Mouse (Mus musculus) CH12.LX (cell line): Measurements from ENCODE around the gene Slc7a7. TPM values are rescaled to one million over a fixed set of nuclear protein-coding genes. Genes with fewer than 3 reads are reported as not detected.

ENCODE experiments used
- DNase-seq: peaks from one replicate; pipeline ENCODE4 v3.0.0-alpha.2; 2013; ENCODE audit errors: extremely low read depth
- H3K27ac ChIP-seq: 2 replicates; pipeline ENCODE4 v1.5.1; 2012; ENCODE audit warnings: low read depth, mild to moderate bottlenecking, control low read depth, moderate library complexity; ENCODE audit not compliant: insufficient read depth
- H3K27me3 ChIP-seq: replicated peaks from 2 replicates; pipeline ENCODE3; 2012; ENCODE audit warnings: inconsistent platforms
- H3K36me3 ChIP-seq, 2 experiments: replicated peaks in 1 of 2; 2 replicates each; pipeline versions ENCODE3 to v1.6.1; 2012; ENCODE audit warnings: inconsistent platforms in 1 of 2, low read length in 1 of 2, mild to moderate bottlenecking in 1 of 2, mixed read lengths in 1 of 2, moderate library complexity in 1 of 2; ENCODE audit not compliant: control insufficient read depth in 1 of 2, insufficient read depth in 1 of 2
- H3K4me1 ChIP-seq, 2 experiments: 2 replicates each; pipeline ENCODE4 v1.6.1; 2012; ENCODE audit warnings: inconsistent platforms in 1 of 2, moderate library complexity in 1 of 2; ENCODE audit not compliant: insufficient read depth in 2 of 2, control insufficient read depth in 1 of 2
- H3K4me2 ChIP-seq: 2 replicates; pipeline ENCODE4 v1.6.1; 2012; ENCODE audit warnings: low read depth, mild to moderate bottlenecking, control low read depth; ENCODE audit not compliant: poor library complexity, insufficient read depth, severe bottlenecking
- H3K4me3 ChIP-seq, 3 experiments: fragments of 150-350 bp in 1 of 3; sonication (generic) in 1 of 3; replicated peaks in 1 of 3; 2 replicates each; pipeline versions ENCODE3 to v1.5.1; 2011 to 2012; ENCODE audit warnings: low read depth in 2 of 3, low read length in 2 of 3, mild to moderate bottlenecking in 2 of 3, moderate library complexity in 2 of 3, control low read depth in 1 of 3, improper control_type of control experiment in 1 of 3, inconsistent platforms in 1 of 3, mixed read lengths in 1 of 3; ENCODE audit not compliant: poor library complexity in 1 of 3
- H3K79me2 ChIP-seq: replicated peaks from 2 replicates; pipeline ENCODE4 v1.6.1; 2012; ENCODE audit warnings: mild to moderate bottlenecking, moderate library complexity; ENCODE audit not compliant: control insufficient read depth, poor library complexity, insufficient read depth, severe bottlenecking; ENCODE audit errors: extremely low read depth
- H3K9ac ChIP-seq: 2 replicates; pipeline ENCODE4 v1.6.1; 2012; ENCODE audit warnings: low read depth, mild to moderate bottlenecking, control low read depth, moderate library complexity; ENCODE audit not compliant: insufficient read depth
- H3K9me3 ChIP-seq: replicated peaks from 2 replicates; pipeline ENCODE3; 2012; ENCODE audit warnings: low read length, inconsistent platforms, mixed read lengths
- CHD1 ChIP-seq: IDR thresholded peaks from 2 replicates; pipeline ENCODE4 v1.6.1; 2012; ENCODE audit warnings: low read depth, low read length, improper control_type of control experiment, inconsistent platforms
- CTCF ChIP-seq, 2 experiments: IDR thresholded peaks in 1 of 2; conservative IDR thresholded peaks in 1 of 2; 2 replicates each; pipeline ENCODE4 v1.5.1; 2011 to 2012; ENCODE audit warnings: low read depth in 2 of 2, low read length in 2 of 2, improper control_type of control experiment in 1 of 2, inconsistent platforms in 1 of 2, mild to moderate bottlenecking in 1 of 2, moderate library complexity in 1 of 2
- GABPA ChIP-seq: IDR thresholded peaks from 2 replicates; pipeline ENCODE4 v1.6.1; 2012; ENCODE audit warnings: low read depth, low read length, improper control_type of control experiment, inconsistent platforms; ENCODE audit not compliant: insufficient replicate concordance
- IRF4 ChIP-seq: IDR thresholded peaks from 2 replicates; pipeline ENCODE4 v1.6.1; 2014; ENCODE audit warnings: low read depth, mild to moderate bottlenecking, inconsistent platforms, low read length, improper control_type of control experiment
- JUND ChIP-seq: conservative IDR thresholded peaks from 2 replicates; pipeline ENCODE4 v1.6.1; 2011; ENCODE audit warnings: low read depth, low read length, improper control_type of control experiment
- KAT2A ChIP-seq: IDR thresholded peaks from 2 replicates; pipeline ENCODE4 v1.6.1; 2012; ENCODE audit warnings: low read length, improper control_type of control experiment, inconsistent platforms; ENCODE audit not compliant: insufficient replicate concordance
- MAZ ChIP-seq: IDR thresholded peaks from 2 replicates; pipeline ENCODE4 v1.6.1; 2012; ENCODE audit warnings: low read depth, mild to moderate bottlenecking, inconsistent platforms, low read length, improper control_type of control experiment, moderate library complexity
- MEF2A ChIP-seq: IDR thresholded peaks from 2 replicates; pipeline ENCODE4 v1.6.1; 2014; ENCODE audit warnings: low read depth, mild to moderate bottlenecking, inconsistent platforms, low read length, improper control_type of control experiment, borderline replicate concordance
- MYC ChIP-seq: IDR thresholded peaks from 2 replicates; pipeline ENCODE4 v1.6.1; 2011; ENCODE audit warnings: low read depth, mild to moderate bottlenecking, improper control_type of control experiment, low read length
- NRF1 ChIP-seq: IDR thresholded peaks from 2 replicates; pipeline ENCODE4 v1.6.1; 2014; ENCODE audit warnings: low read depth, mild to moderate bottlenecking, inconsistent platforms, low read length, improper control_type of control experiment, moderate library complexity
- RCOR1 ChIP-seq: conservative IDR thresholded peaks from 2 replicates; pipeline ENCODE4 v1.6.1; 2012; ENCODE audit warnings: low read depth, mild to moderate bottlenecking, inconsistent platforms, low read length, improper control_type of control experiment
- SIN3A ChIP-seq: IDR thresholded peaks from 2 replicates; pipeline ENCODE4 v1.6.1; 2012; ENCODE audit warnings: low read length, improper control_type of control experiment, inconsistent platforms
- TCF12 ChIP-seq: IDR thresholded peaks from 2 replicates; pipeline ENCODE4 v1.6.1; 2014; ENCODE audit warnings: low read depth, mild to moderate bottlenecking, inconsistent platforms, low read length, improper control_type of control experiment
- USF2 ChIP-seq: conservative IDR thresholded peaks from 2 replicates; pipeline ENCODE4 v1.6.1; 2011; ENCODE audit warnings: low read depth, low read length, improper control_type of control experiment
- ZKSCAN1 ChIP-seq: IDR thresholded peaks from 2 replicates; pipeline ENCODE4 v1.6.1; 2012; ENCODE audit warnings: low read depth, inconsistent platforms, low read length, improper control_type of control experiment, borderline replicate concordance
- ZNF384 ChIP-seq: IDR thresholded peaks from 2 replicates; pipeline ENCODE4 v1.6.1; 2012; ENCODE audit warnings: low read depth, low read length, improper control_type of control experiment, inconsistent platforms
- dilution Hi-C: fragments of 300-500 bp; cut with MboI; formaldehyde crosslinking; loops from 2 replicates; pipeline ENCODE4 v1.14.3; 2020; ENCODE audit warnings: low sequenced_read_pairs; ENCODE audit not compliant: extremely low pct_unique_long_range_greater_than_20kb, extremely low pct_ligation_motif_present
- in situ Hi-C: fragments of 300-500 bp; cut with MboI; formaldehyde crosslinking; loops from 3 replicates; pipeline ENCODE4 v1.14.3; 2019; ENCODE audit warnings: low sequenced_read_pairs, low pct_ligation_motif_present, low pct_unique_long_range_greater_than_20kb, mixed read lengths
- polyA plus RNA-seq: library from polyadenylated mRNA; unstranded; fragments of >175 nt; gene quantifications from 2 replicates; pipeline ENCODE4 v1.2.1, GENCODE M21; 2012; ENCODE audit warnings: low read depth; ENCODE audit not compliant: insufficient read length
- total RNA-seq, 2 experiments: library from RNA; depleted of rRNA; stranded (reverse); fragments of 300-350 nt in 1 of 2; fragments of >200 nt in 1 of 2; gene quantifications; 2 replicates each; pipeline ENCODE4 v1.2.3; 2012 to 2014

The Slc7a7 gene
- total and polyA plus RNA-seq, 3 experiments: 27.8 to 50.4 (median 45.4) TPM

DNA sequence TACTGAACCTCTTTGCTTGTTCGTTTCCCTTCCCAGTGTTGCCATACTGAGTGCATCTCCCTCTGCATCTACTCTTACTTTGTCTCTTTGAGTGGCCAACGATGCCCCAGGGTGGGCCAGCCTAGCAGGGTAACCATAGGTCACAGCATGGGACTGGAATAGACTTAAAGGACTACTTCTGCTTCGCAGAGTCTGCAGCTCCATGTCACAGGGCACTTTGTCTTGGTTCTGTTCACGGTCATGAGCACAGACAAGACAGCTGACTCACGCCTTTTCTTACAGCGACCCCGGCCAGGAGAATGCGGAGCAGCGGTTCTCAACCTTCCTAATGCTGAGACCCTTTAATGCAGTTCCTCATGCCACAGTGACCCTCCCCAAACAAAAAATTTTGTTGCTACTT lies 34.9 kb downstream of the Slc7a7 start:
- H3K9me3 ChIP-seq: no peaks in the 10 kb centered on the region
- H3K4me3 ChIP-seq: no peak overlapping the region
- DNase-seq: no peak
- H3K4me1 ChIP-seq: peaks cover 24 to 79% of the 10 kb centered on the region in 2 experiments
- H3K4me2 ChIP-seq: no peak overlapping the region
- H3K27me3 ChIP-seq: no peaks in the 10 kb centered on the region
- no peak overlapping the region for H3K9ac ChIP-seq
- peaks cover 23 to 54% of the 10 kb centered on the region in 2 experiments for H3K36me3 ChIP-seq
- dilution Hi-C loops (no loop called here), in situ Hi-C loops (no loop called here)
- TF ChIP-seq USF2: no peak
- no peak for TF ChIP-seq KAT2A
- no peak for TF ChIP-seq CTCF (conservative IDR thresholded peaks at IDR 0.05 in 1 of 2, IDR thresholded peaks at IDR 0.05 in 1 of 2; ENCODE audit: low read depth in 2 of 2, low read length in 2 of 2)
- TF ChIP-seq MEF2A: no peak
- no peak for TF ChIP-seq GABPA
- no peak for TF ChIP-seq JUND
- TF ChIP-seq RCOR1: no peak
- no peak for TF ChIP-seq CHD1
- no peak for TF ChIP-seq ZNF384
- TF ChIP-seq MYC: no peak
- no peak for TF ChIP-seq TCF12
- TF ChIP-seq MAZ: no peak
- no peak for TF ChIP-seq ZKSCAN1
- no peak for TF ChIP-seq NRF1
- TF ChIP-seq SIN3A: no peak
- H3K27ac ChIP-seq: no peak overlapping the region
- peaks cover 33% of the 10 kb centered on the region for H3K79me2 ChIP-seq

GRCm38 (mm10) chr14:54381816-54382215 lies 35.8 kb downstream of the Slc7a7 start:
- Histone ChIP-seq H3K4me1 (peaks cover 21 to 79% of the 10 kb centered on the region in 2 experiments), H3K4me3 (no peak overlapping the region), H3K27ac (no peak overlapping the region), H3K9ac (no peak overlapping the region), H3K27me3 (no peaks in the 10 kb centered on the region), H3K4me2 (no peak overlapping the region), H3K36me3 (peaks cover 23 to 59% of the 10 kb centered on the region in 2 experiments), H3K79me2 (peaks cover 25% of the 10 kb centered on the region), H3K9me3 (no peaks in the 10 kb centered on the region)
- DNase-seq: no peak
- no peak for TF ChIP-seq IRF4
- no peak for TF ChIP-seq MYC
- in situ Hi-C loops: no loop called here
- dilution Hi-C loops: no loop called here
